Mouse (Mus musculus) CD8-positive naive resting alpha-beta T cell, adult 2 months (primary cell): ENCODE measurements at regions not wholly inside any gene's neighbourhood (a gene's known extent, or its start where the extent isn't known, plus 50 kb on each side); places are given as distances from the start of the nearest gene placed in this dataset.

Experiments used
- DNase-seq, 2 experiments: peaks; one replicate each; pipeline ENCODE4 v3.0.0; 2022; ENCODE audit warnings: low read depth in 2 of 2, low spot score in 2 of 2

DNA sequence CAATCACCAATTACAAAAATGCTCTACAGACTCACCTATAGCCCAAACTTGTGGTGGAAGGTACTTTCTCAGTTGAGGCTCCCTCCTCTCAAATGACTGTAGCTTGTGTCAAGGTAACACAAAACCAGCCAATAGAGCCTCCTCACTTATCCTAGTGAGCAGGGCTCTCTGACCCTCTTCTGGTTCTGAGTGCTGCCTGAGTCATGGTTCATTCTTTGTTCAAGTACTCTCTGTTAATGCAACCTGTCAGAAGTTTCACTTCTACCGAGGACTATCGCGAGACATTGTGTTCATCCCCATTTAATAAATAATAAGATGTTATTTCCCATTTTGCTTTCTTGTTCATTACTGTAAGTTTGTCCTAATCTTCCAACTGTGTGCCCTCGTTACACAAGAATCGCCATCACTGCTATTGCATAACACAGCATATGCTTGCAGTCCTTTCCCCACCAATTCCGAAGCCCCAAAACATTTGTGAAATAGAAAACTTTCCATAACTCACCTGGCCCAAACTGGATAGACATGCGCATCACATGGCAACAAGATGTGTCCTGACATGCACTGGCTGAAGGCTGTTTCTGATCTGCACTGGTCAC, 59.6 kb upstream of the Nabp1 start:
- no peak for DNase-seq

DNA sequence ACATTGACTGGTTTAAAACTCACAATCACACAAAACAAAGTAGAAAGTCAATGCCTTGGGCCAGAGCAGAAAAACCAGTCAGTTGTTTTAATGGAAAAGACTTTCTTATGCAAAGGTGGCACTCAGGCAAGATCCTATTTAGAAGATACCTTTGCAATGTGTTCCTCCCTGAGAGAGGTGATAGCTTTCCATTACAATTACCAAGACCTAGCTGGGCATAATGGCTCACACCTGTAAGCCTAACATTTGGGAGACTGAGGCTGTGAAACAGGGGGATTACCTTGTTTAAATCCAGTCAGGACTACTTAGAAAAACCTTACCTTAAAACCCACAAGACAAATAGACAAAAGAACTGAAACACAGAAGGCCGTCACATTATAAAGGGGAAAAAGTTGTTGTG, 57.9 kb upstream of the Nabp1 start:
- DNase-seq: no peak

DNA sequence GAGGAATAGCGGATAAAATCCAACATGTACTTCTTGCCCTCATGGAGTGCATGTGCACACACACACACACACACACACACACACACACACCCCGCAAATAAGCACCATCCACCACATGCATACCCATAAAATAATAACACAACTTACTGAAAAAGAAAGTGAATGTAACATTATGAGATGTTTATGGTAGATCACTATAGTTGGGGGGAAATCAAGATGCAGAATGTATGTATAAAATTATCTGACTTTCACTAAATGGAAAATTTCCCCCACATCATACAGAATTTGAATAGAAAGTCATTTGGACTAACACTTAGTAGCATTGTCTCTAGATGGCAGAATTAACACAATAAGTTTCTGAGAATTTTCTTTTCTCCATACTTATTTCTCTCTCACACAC, 57.2 kb upstream of the Nabp1 start:
- DNase-seq: no peak

DNA sequence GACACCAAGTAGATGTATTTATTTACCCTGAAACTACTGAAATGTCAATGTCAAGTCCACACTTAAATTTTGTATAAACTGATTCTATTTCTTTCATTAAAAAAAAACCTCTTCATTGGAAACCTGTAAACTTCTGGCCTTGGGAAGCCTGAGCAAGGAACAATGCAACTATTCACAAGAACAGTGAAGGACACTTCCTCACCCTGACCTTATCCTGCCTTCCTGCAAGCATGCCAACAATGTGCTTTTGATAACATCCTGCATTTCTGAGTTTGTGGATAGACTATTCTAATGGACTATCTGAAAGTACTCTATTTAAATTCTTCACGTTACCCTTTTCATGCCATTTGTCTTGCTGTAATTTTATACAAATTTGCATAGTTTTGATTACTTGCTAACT, 53.1 kb upstream of the Nabp1 start:
- DNase-seq: no peak

DNA sequence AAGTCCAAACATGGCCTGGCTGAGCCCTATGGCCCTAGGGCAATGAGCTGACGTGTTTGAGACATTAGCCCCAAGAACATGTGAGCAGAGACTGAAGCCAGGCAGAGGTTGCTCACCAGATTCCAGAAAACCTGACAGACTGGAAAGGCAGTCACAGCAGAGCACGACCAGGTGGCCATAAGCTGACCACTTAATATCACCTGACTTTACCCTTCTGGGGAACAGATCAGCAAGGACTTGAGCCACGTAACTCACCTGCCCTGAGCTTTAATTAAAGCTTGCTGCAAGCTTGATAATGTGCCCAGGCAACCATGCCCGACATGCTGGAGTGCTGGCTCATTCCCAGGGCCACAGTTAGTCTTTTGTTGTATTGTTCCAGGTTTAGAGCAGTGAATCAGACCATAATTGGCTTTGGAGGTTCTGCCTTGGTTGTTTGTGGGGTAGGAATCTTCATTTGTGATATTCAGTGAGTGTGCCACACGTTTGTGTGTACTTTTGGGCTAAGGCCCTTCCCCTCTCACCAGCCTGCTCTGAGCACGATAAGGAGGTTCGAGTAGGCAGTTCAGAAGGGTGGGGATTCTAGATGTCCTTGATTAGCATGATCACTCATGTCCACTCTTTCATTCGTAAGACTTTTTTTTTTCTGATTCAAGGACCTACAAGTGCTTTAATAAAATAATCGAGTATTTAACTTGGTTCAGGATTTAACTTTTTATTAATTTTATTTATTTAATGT, 52.1 kb upstream of the Nabp1 start:
- no peak for DNase-seq

DNA sequence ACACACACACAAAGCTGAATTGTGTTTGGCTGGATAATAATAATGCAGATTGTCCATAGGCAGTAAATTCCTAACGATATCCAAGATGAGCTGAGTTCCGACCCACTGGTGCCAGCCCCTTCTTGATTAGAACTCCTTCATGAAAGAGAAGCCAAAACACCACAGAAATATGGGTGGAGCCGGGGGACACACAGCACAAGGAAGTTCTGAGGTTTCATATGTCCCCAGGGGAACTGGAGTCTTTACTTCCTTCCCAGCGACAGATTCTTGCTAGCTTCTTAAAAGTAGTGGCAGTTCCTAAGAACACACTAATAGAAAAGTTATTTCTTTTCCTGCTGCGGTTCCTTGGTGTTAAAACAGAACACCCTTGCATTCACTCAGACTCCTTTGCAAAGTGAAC, 51.4 kb upstream of the Nabp1 start:
- DNase-seq: peak; percentile 25 to 34

DNA sequence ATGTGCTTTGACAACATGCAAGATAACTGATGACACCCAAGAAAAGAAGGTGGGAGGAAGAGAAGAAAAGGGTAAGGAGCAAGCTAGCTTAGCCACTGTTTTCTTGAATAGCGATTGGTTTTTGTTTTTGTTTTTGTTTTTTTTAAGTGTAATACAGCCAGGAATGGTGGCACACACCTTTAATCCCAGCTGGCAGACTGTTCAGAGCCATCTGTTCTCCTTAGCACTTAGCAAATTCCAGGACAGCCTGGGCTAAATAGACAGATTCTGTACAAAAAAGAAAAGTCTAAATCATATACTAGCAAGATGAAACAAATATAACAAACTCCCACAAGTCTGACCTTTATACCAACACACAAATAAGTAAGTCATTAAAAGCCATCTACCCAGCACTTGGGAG, 50.4 kb upstream of the Nabp1 start:
- no peak for DNase-seq
